Mouse (Mus musculus) urinary bladder, postnatal 14 days (tissue): ENCODE results near the gene Slain2.
"Not testable (repeated sequence)": the region's sequence is repeated elsewhere in the genome, so short reads cannot be mapped to it uniquely, and the experiment has no call there.

ENCODE experiments used
- DNase-seq: peaks from one replicate; pipeline ENCODE4 v3.0.0; 2021; ENCODE audit warnings: low spot score

The Slain2 gene

GRCm38 (mm10) chr5:72901866-72902265 lies 12.2 kb upstream of the Slain2 start:
- no peak for DNase-seq

- no peak for DNase-seq
Observed at GRCm38 (mm10) chr5:72902312-72902711, 11.8 kb upstream of the Slain2 start.

GRCm38 (mm10) chr5:72902876-72903516 lies 11.1 kb upstream of the Slain2 start:
- no peak for DNase-seq

- DNase-seq, result no peak
Observed at GRCm38 (mm10) chr5:72904903-72905790, 9.0 kb upstream of the Slain2 start.

GRCm38 (mm10) chr5:72907402-72907801 lies 6.7 kb upstream of the Slain2 start:
- no peak for DNase-seq

- no peak for DNase-seq
Observed at GRCm38 (mm10) chr5:72908324-72908936, 5.7 kb upstream of the Slain2 start.

- no peak for DNase-seq
Observed at GRCm38 (mm10) chr5:72909363-72909762, 4.7 kb upstream of the Slain2 start.

- DNase-seq, result no peak
Observed at GRCm38 (mm10) chr5:72910373-72910772, 3.7 kb upstream of the Slain2 start.

GRCm38 (mm10) chr5:72911284-72911683 lies 2.8 kb upstream of the Slain2 start:
- DNase-seq, result no peak

GRCm38 (mm10) chr5:72914633-72915561 lies 793 bp downstream of the Slain2 start:
- no peak for DNase-seq

- no peak for DNase-seq
Observed at GRCm38 (mm10) chr5:72916048-72916447, 1.9 kb downstream of the Slain2 start.

GRCm38 (mm10) chr5:72916851-72917250 lies 2.7 kb downstream of the Slain2 start:
- no peak for DNase-seq

- no peak for DNase-seq
Observed at GRCm38 (mm10) chr5:72920416-72920815, 6.3 kb downstream of the Slain2 start.

GRCm38 (mm10) chr5:72921171-72921570 lies 7.1 kb downstream of the Slain2 start:
- DNase-seq, result no peak

GRCm38 (mm10) chr5:72922796-72923195 lies 8.7 kb downstream of the Slain2 start:
- DNase-seq, result no peak

GRCm38 (mm10) chr5:72927074-72927473 lies 13.0 kb downstream of the Slain2 start:
- DNase-seq, result no peak

- DNase-seq, result no peak
Observed at GRCm38 (mm10) chr5:72933026-72933675, 19.0 kb downstream of the Slain2 start.

GRCm38 (mm10) chr5:72938421-72938820 lies 24.3 kb downstream of the Slain2 start:
- not testable (repeated sequence) for DNase-seq

- no peak for DNase-seq
Observed at GRCm38 (mm10) chr5:72939311-72939710, 25.2 kb downstream of the Slain2 start.

- DNase-seq, result no peak
Observed at GRCm38 (mm10) chr5:72940906-72941432, 26.9 kb downstream of the Slain2 start.

GRCm38 (mm10) chr5:72948136-72948535 lies 34.0 kb downstream of the Slain2 start:
- no peak for DNase-seq
